Mouse (Mus musculus) forebrain, embryonic 16.5 days (tissue): ENCODE measurements at regions not wholly inside any gene's neighbourhood (a gene's known extent, or its start where the extent isn't known, plus 50 kb on each side); places are given as distances from the start of the nearest gene placed in this dataset.

ENCODE experiments used
- ATAC-seq: fragments of 200-750 bp; cut with Nextera tagmentation; 2 replicates; pipeline ENCODE4 v1.8.0; 2017; ENCODE audit warnings: mild to moderate bottlenecking, moderate library complexity
- H3K27ac ChIP-seq: fragments of 300-500 bp; sonication (generic); 2 replicates; pipeline ENCODE4 v1.5.1; 2014; ENCODE audit warnings: low read length, control low read depth
- H3K27me3 ChIP-seq: fragments of 300-500 bp; sonication (generic); replicated peaks from 2 replicates; pipeline ENCODE4 v1.6.1; 2014; ENCODE audit warnings: low read length; ENCODE audit not compliant: control insufficient read depth, insufficient read depth
- H3K36me3 ChIP-seq: fragments of 300-500 bp; sonication (generic); 2 replicates; pipeline ENCODE4 v1.6.1; 2014; ENCODE audit not compliant: control insufficient read depth, insufficient read depth
- H3K4me1 ChIP-seq: fragments of 300-500 bp; sonication (generic); replicated peaks from 2 replicates; pipeline ENCODE4 v1.6.1; 2014; ENCODE audit warnings: low read length; ENCODE audit not compliant: control insufficient read depth, insufficient read depth
- H3K4me2 ChIP-seq: fragments of 300-500 bp; sonication (generic); 2 replicates; pipeline ENCODE4 v1.6.1; 2014; ENCODE audit warnings: mild to moderate bottlenecking, low read length, control low read depth
- H3K4me3 ChIP-seq: fragments of 300-500 bp; sonication (generic); replicated peaks from 2 replicates; pipeline ENCODE4 v1.5.1; 2014; ENCODE audit warnings: mild to moderate bottlenecking, low read length, control low read depth
- H3K9ac ChIP-seq: fragments of 300-500 bp; sonication (generic); replicated peaks from 2 replicates; pipeline ENCODE4 v1.6.1; 2014; ENCODE audit warnings: low read depth, low read length, control low read depth
- H3K9me3 ChIP-seq: fragments of 300-500 bp; sonication (generic); 2 replicates; pipeline ENCODE4 v1.6.1; 2016; ENCODE audit warnings: low read length; ENCODE audit not compliant: control insufficient read depth
- WGBS: fragments of 180-500 bp; shearing (Covaris S2); extraction: QIAGEN DNeasy Blood & Tissue Kit; methylation state at CpG from one replicate; pipeline ENCODE4 v1.1.7; 2014; 5-methylcytosine and 5-hydroxymethylcytosine counted together

DNA sequence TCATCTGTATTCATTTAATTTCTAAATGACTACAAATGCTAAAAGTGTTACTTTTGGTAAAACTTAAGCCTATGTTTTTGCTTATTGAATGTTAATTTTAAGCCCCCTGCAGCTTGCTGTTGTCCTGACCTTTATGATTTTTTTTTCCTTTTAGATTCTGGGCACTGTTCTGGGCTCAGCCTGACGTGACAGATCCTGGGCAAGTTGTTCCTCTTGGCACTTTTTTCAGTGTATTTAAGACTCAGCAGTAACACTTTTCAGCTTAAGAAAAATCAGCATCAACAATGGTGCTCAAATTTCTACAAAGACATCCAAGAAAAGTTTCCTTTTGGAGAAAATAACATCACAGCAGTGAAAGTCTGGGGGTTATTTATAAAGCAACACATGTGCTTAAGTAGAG is 1177.9 kb downstream of the Pcdh18 start:
- no peak overlapping the region for H3K9ac ChIP-seq
- H3K27me3 ChIP-seq: no peaks in the 10 kb centered on the region
- no peak overlapping the region for H3K4me3 ChIP-seq
- H3K27ac ChIP-seq: no peak overlapping the region
- H3K36me3 ChIP-seq: no peaks in the 10 kb centered on the region
- no peaks in the 10 kb centered on the region for H3K4me1 ChIP-seq
- no peaks in the 10 kb centered on the region for H3K9me3 ChIP-seq
- no peak overlapping the region for H3K4me2 ChIP-seq
- WGBS: 15% methylated on average over 1 of the region's 1 CpGs
- peak; percentile 75 for ATAC-seq

GRCm38 (mm10) chr3:48546669-48547068 is 1210.5 kb downstream of the Pcdh18 start:
- no peaks in the 10 kb centered on the region for H3K4me1 ChIP-seq
- no peaks in the 10 kb centered on the region for H3K27me3 ChIP-seq
- ATAC-seq: no peak
- H3K9me3 ChIP-seq: no peaks in the 10 kb centered on the region
- H3K9ac ChIP-seq: no peak overlapping the region
- no peak overlapping the region for H3K4me3 ChIP-seq
- 69% methylated on average over 1 of the region's 1 CpGs for WGBS
- H3K27ac ChIP-seq: no peak overlapping the region
- no peak overlapping the region for H3K4me2 ChIP-seq
- no peaks in the 10 kb centered on the region for H3K36me3 ChIP-seq

GRCm38 (mm10) chr3:48515009-48515408 is 1242.1 kb downstream of the Pcdh18 start:
- H3K36me3 ChIP-seq: no peaks in the 10 kb centered on the region
- no peaks in the 10 kb centered on the region for H3K4me1 ChIP-seq
- H3K27ac ChIP-seq: no peak overlapping the region
- no peaks in the 10 kb centered on the region for H3K9me3 ChIP-seq
- no peak overlapping the region for H3K4me3 ChIP-seq
- ATAC-seq: no peak
- no peaks in the 10 kb centered on the region for H3K27me3 ChIP-seq
- 9% methylated on average over 3 of the region's 3 CpGs for WGBS
- H3K9ac ChIP-seq: no peak overlapping the region
- no peak overlapping the region for H3K4me2 ChIP-seq

GRCm38 (mm10) chr3:48503996-48504395 is 1253.1 kb downstream of the Pcdh18 start:
- no peaks in the 10 kb centered on the region for H3K27me3 ChIP-seq
- no peak overlapping the region for H3K4me2 ChIP-seq
- 84% methylated on average over 2 of the region's 2 CpGs for WGBS
- H3K9me3 ChIP-seq: no peaks in the 10 kb centered on the region
- no peaks in the 10 kb centered on the region for H3K4me1 ChIP-seq
- no peak overlapping the region for H3K4me3 ChIP-seq
- ATAC-seq: no peak
- no peak overlapping the region for H3K9ac ChIP-seq
- no peak overlapping the region for H3K27ac ChIP-seq
- H3K36me3 ChIP-seq: no peaks in the 10 kb centered on the region

DNA sequence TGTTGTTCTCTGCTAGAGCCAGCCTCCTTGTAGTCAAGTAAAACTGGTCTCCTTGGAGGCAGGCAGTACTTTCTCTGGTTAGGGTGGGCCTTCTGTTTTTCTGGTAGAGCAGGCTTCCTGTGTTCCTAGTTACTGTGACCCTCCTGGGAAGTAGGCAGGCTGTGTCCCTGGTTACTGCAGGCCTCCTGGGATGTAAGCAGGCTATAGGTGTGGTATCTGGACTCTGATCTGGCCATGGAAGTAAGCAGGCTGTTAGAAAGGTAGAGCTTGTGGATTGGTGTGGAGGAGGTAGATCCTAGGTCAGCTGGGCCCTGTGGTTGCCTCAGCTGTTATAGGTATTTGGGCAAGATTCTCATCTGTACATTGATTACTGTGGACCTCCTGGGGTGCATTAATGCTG is 1292.4 kb downstream of the Pcdh18 start:
- H3K4me1 ChIP-seq: no peaks in the 10 kb centered on the region
- no peaks in the 10 kb centered on the region for H3K36me3 ChIP-seq
- no peak for ATAC-seq
- H3K4me3 ChIP-seq: no peak overlapping the region
- no peaks in the 10 kb centered on the region for H3K9me3 ChIP-seq
- no peaks in the 10 kb centered on the region for H3K27me3 ChIP-seq
- H3K4me2 ChIP-seq: no peak overlapping the region
- no peak overlapping the region for H3K9ac ChIP-seq
- H3K27ac ChIP-seq: no peak overlapping the region

DNA sequence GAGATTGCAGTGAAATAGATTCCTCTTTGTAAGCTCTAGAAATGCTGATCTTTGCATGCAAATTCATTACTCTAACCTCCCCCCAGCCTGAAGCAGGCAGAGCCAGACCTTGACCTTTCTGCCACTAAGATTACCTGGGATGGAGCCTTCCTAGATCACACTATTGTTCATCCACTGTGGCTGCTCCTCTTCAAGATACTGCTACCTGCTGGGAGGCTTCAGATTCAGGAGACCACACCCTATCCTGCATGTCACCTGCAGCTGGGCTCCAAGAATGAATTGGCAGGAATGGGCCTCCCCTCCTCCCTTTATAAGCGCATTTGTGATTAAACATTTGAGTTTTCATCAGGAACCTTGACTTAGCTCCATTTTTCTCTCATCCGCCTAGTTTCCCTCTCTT is 1315.2 kb downstream of the Pcdh18 start:
- Histone ChIP-seq H3K27me3 (no peaks in the 10 kb centered on the region), H3K36me3 (no peaks in the 10 kb centered on the region), H3K9me3 (no peaks in the 10 kb centered on the region), H3K4me1 (no peaks in the 10 kb centered on the region), H3K4me2 (no peak overlapping the region), H3K27ac (no peak overlapping the region), H3K4me3 (no peak overlapping the region), H3K9ac (no peak overlapping the region)
- no peak for ATAC-seq
- 95% methylated on average over 2 of the region's 2 CpGs for WGBS

DNA sequence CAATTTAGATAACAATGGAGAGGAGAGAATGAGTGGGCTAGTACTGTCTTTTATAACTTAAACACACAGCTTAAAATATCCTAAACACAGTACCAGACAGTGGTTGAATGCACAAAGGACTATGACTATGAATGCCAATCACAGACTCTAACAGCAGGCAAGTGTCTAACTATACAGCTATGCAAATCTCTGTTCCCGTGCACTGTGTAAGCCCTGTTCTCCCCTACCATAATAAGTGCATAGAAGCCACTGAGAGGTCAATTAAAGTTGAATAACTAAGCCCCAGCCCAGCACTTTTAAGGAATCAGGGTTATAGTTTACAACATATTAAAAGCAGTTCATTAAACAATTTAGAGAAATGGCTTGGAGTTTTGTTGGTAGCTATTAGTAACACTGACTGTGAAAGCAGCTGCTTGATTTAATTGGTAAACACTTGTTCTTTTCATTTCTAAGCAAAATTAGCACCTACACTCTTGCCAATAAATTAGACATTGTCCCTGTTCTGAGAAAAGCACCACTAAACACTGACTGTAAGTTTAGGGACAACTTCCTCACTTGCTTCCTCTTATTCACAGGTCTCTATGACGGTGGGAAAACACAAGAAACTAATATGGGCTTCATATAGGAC is 1327.6 kb downstream of the Pcdh18 start:
- Histone ChIP-seq H3K9ac (no peak overlapping the region), H3K4me3 (no peak overlapping the region), H3K27me3 (peaks cover 2% of the 10 kb centered on the region; the same call in 1 of the 2 replicates), H3K36me3 (no peaks in the 10 kb centered on the region), H3K4me1 (0 out of 2 replicates have a peak, but pooled peaks cover 2% of the 10 kb centered on the region), H3K4me2 (no peak overlapping the region), H3K27ac (no peak overlapping the region), H3K9me3 (no peaks in the 10 kb centered on the region)
- ATAC-seq: peak; percentile 96
- 11% methylated on average over 2 of the region's 2 CpGs for WGBS

GRCm38 (mm10) chr3:48389862-48390261 is 1367.3 kb downstream of the Pcdh18 start:
- Histone ChIP-seq H3K36me3 (no peaks in the 10 kb centered on the region), H3K4me2 (no peak overlapping the region), H3K9ac (no peak overlapping the region), H3K27me3 (no peaks in the 10 kb centered on the region), H3K4me1 (no peaks in the 10 kb centered on the region), H3K27ac (no peak overlapping the region), H3K9me3 (no peaks in the 10 kb centered on the region), H3K4me3 (no peak overlapping the region)
- no peak for ATAC-seq
